Mouse (Mus musculus) retina, postnatal 7 days (tissue): Measurements from ENCODE around the gene Med25.
"Not testable (repeated sequence)": the region's sequence is repeated elsewhere in the genome, so short reads cannot be mapped to it uniquely, and the experiment has no call there.

Experiments used
- DNase-seq: peaks from one replicate; pipeline ENCODE4 v3.0.0-alpha.2; 2012; ENCODE audit warnings: low read depth, low spot score

Gene Med25

GRCm38 (mm10) chr7:44893197-44893596 lies 685 bp upstream of the Med25 start:
- DNase-seq: no peak

GRCm38 (mm10) chr7:44891611-44892010 lies 901 bp downstream of the Med25 start:
- no peak for DNase-seq

GRCm38 (mm10) chr7:44890737-44891136 lies 1.8 kb downstream of the Med25 start:
- no peak for DNase-seq

- DNase-seq: no peak
Measured at GRCm38 (mm10) chr7:44890180-44890579, 2.3 kb downstream of the Med25 start.

- DNase-seq: no peak
Measured at GRCm38 (mm10) chr7:44888256-44889105, 4.0 kb downstream of the Med25 start.

- DNase-seq: no peak
Measured at GRCm38 (mm10) chr7:44886964-44887363, 5.5 kb downstream of the Med25 start.

GRCm38 (mm10) chr7:44884637-44885036 lies 7.9 kb downstream of the Med25 start:
- DNase-seq: no peak

- DNase-seq: no peak
Measured at GRCm38 (mm10) chr7:44883036-44883435, 9.5 kb downstream of the Med25 start.

- DNase-seq: no peak
Measured at GRCm38 (mm10) chr7:44877833-44878232, 14.7 kb downstream of the Med25 start.

- DNase-seq: not testable (repeated sequence)
Measured at GRCm38 (mm10) chr7:44871774-44872173, 20.7 kb downstream of the Med25 start.

GRCm38 (mm10) chr7:44871181-44871580 lies 21.3 kb downstream of the Med25 start:
- no peak for DNase-seq

GRCm38 (mm10) chr7:44870614-44871013 lies 21.9 kb downstream of the Med25 start:
- DNase-seq: no peak

- peak; percentile 91 for DNase-seq
Measured at GRCm38 (mm10) chr7:44869697-44870528, 22.6 kb downstream of the Med25 start, which contains the start of gene Ptov1. Gene Ptov1, minus strand, starts transcription at chr7:44869788.

- peak; percentile 58 for DNase-seq
Measured at GRCm38 (mm10) chr7:44868919-44869696, 23.4 kb downstream of the Med25 start.

GRCm38 (mm10) chr7:44868465-44868864 lies 24.0 kb downstream of the Med25 start:
- no peak for DNase-seq

GRCm38 (mm10) chr7:44867802-44868201 lies 24.7 kb downstream of the Med25 start:
- DNase-seq: no peak

GRCm38 (mm10) chr7:44867010-44867702 lies 25.4 kb downstream of the Med25 start:
- DNase-seq: no peak

- DNase-seq: no peak
Measured at GRCm38 (mm10) chr7:44866276-44867009, 26.1 kb downstream of the Med25 start.

- DNase-seq: no peak
Measured at GRCm38 (mm10) chr7:44864595-44865542, 27.6 kb downstream of the Med25 start.
